Mouse (Mus musculus): Measurements from ENCODE around the gene Pcyox1.
"Not testable (repeated sequence)": the region's sequence is repeated elsewhere in the genome, so short reads cannot be mapped to it uniquely, and the experiment has no call there.

Pcyox1 gene

DNA sequence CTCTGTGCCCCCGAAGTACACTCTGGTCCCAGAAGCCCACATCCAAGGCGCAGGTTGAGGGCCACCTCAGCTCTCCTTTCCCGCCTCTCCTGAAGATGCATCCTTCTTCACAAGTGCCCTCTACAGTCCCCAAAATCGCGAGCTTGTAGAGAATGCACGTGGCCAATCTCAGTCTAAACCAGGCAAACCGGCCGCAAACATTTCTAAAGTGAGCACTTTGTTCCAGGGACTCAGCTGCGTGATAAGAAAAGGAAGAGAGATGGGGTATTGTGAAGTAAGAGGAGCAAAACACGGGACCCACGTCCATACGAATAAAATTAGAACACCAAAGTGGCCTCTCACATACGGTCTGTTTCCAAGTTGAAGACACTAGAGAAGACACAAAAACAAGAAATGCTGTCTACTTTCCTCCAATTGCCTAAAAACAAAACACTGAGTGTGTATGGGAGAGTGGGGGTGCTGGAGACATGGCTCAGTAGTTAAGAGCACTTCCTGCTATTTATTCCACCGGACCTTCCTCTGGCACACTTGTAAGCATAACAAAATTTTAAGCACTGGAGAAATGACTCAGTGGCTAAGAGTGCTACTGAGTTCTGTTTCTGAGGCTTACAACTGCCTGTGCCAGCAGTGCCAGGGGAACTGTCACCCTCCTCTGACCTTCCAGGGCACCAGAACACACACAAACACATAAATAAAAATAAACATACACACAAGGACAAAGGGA lies 465 bp upstream of the Pcyox1 start:
- no peak for DNase-seq (ENCODE audit: low spot score in 2 of 2)

GRCm38 (mm10) chr6:86395969-86396368 lies 985 bp downstream of the Pcyox1 start:
- no peak for DNase-seq (ENCODE audit: low spot score in 2 of 2)

GRCm38 (mm10) chr6:86395021-86395420 lies 1.9 kb downstream of the Pcyox1 start:
- DNase-seq (ENCODE audit: low spot score in 2 of 2) = no peak

- no peak for DNase-seq (ENCODE audit: low spot score in 2 of 2)
Observed at GRCm38 (mm10) chr6:86394078-86394720, 2.8 kb downstream of the Pcyox1 start.

- DNase-seq (ENCODE audit: low spot score in 2 of 2) = no peak
Observed at GRCm38 (mm10) chr6:86393187-86393586, 3.8 kb downstream of the Pcyox1 start.

DNA sequence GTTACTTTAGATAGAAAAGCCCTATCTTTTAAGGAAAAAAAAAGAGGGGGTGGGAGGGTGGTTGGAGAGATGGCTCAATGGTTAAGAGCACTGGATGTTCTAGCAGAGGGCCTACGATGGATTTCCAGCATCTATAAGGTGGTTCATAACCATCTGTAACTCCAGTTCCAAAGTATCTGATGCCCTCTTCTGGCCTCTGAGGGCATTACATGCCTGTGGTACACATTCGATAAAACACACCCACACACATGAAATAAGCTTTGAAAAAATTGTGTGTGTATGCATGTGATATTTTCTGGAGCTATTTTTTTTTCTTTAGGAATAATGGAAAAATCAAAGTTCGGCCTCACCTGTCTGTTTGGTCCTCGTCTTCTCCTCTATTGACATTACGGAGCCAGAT lies 5.6 kb downstream of the Pcyox1 start:
- DNase-seq (ENCODE audit: low spot score in 2 of 2) = no peak

DNA sequence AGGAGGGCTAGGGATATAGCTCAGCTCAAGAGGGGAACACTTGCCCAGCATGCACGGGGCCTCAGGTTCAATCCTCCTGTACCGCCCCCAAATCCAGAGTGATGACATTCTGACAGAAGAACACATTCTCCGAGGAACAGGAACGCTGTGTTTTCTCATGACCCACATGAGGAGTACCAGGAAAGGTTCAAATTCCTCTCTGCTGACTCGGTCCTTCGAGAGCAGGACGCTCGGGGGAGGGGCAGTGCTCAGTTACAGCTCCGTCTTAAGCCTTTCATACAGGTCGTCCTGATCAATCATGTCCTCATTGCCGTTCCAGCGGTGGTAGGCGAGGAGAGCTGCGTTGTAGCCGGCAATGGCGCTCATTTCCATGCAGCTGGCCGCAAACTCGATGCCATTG lies 8.5 kb downstream of the Pcyox1 start:
- no peak for DNase-seq (ENCODE audit: low spot score in 2 of 2)

- no peak for DNase-seq (ENCODE audit: low spot score in 2 of 2)
Observed at GRCm38 (mm10) chr6:86387313-86387712, 9.6 kb downstream of the Pcyox1 start.

DNA sequence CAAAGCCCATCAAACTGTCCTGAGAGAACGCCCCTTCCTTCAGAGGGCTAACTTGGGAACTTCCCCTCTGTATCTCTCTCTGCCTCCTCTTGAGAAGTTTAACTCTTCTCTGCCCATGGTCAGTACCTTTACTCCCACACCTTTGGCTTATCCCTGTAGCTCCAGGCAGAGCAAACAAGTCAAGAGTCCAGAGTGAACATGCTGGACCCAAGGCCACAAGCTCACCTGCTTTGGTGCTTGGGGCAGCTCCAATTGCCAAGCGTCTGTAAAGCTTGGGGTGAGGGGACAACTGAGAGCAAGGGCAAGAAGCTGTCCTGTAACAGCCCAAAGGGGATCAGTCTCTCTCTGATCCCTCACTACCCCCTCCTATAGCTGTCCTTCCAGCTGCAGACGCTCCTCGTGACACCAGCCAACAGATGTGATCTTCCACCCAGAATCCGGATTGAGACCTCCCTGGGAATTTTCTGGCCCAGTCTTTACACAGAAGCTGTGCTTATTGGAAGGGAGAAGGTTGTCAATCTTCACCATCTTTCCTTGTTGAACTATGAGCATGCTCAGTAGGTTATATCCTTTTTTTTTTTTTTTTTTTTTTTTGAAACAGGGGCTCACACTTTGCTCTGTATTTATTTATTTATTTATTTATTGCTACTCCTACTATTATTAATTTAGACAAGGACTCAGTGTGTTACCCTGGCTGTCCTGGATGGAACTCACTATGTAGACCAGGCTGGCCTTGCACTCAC lies 11.4 kb downstream of the Pcyox1 start:
- no peak for DNase-seq (ENCODE audit: low spot score in 2 of 2)

GRCm38 (mm10) chr6:86384692-86385091 lies 12.3 kb downstream of the Pcyox1 start:
- DNase-seq (ENCODE audit: low spot score in 2 of 2) = no peak

DNA sequence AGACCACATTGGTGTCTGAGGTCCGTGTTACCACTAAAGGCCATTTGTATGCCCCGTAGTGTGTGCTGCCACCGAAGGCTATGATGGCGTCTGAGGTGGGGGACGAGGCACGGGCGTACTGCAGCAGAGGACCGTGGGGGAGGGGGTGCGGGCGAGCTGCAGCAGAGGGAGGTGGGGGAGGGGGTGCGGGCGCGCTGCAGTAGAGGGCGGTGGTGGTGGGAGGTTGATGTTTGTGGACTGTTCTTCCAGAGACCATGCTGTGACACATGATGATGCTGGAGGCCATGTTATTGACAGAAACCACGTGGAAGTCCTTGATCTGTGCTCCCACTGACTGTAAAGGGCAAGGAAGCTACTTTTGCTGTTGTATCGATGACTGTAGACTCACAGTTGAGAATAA lies 13.6 kb downstream of the Pcyox1 start:
- no peak for DNase-seq (ENCODE audit: low spot score in 2 of 2)

- DNase-seq (ENCODE audit: low spot score in 2 of 2) = no peak
Observed at GRCm38 (mm10) chr6:86382551-86382950, 14.4 kb downstream of the Pcyox1 start.

- not testable (repeated sequence) for DNase-seq (ENCODE audit: low spot score in 2 of 2)
Observed at GRCm38 (mm10) chr6:86380112-86380511, 16.8 kb downstream of the Pcyox1 start.

DNA sequence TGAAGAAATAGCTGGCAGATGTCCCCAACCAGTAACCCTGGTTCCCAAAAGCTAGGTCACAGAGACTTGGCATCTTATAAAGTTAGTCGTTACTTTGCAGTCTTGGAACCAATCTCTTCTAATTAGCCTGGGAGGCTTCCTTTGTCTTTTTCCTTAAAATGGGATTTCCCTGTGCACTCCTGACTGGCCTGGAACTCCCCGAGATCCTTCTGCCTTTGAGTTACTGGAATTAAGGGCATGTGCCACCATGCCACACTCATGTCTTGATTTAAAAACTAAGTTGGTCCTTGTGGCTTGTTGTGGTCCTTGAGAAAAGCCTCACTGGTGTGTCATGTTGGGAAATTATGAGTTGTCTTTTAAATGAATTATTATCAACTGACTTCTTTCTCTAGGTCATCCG lies 18.6 kb downstream of the Pcyox1 start:
- DNase-seq (ENCODE audit: low spot score in 2 of 2) = no peak

- DNase-seq (ENCODE audit: low spot score in 2 of 2) = no peak
Observed at GRCm38 (mm10) chr6:86373556-86373955, 23.4 kb downstream of the Pcyox1 start.

- no peak for DNase-seq (ENCODE audit: low spot score in 2 of 2)
Observed at GRCm38 (mm10) chr6:86371950-86372516, 24.9 kb downstream of the Pcyox1 start.

DNA sequence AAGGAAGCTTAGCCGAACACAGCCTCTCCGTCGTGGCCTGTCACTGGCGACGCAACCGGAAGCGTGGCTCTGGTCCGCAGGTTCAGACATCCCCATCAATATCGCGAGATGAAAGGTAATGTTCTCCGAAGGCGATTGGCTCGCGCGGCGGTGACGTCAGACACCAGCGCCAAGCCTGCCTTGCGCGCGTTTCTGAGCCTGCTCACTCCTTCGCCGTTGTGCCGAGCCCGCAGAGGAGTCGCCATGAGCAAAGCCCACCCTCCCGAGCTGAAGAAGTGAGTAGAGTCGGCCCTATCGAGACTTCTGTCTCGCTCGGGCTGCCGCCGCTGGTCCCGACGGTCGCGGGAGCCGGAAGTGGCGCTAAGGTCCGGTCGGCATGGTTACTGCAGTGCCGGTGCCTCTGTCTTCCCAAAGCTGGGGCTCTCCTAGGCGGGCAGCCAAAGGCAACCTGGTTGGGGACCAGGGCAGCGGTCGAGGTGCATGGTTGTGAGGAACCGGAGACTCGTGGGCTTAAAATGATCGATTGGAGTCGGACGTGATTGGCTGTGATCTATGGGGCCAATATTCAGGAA lies 25.5 kb downstream of the Pcyox1 start:
- DNase-seq (ENCODE audit: low spot score in 2 of 2) = peak; percentile 94

DNA sequence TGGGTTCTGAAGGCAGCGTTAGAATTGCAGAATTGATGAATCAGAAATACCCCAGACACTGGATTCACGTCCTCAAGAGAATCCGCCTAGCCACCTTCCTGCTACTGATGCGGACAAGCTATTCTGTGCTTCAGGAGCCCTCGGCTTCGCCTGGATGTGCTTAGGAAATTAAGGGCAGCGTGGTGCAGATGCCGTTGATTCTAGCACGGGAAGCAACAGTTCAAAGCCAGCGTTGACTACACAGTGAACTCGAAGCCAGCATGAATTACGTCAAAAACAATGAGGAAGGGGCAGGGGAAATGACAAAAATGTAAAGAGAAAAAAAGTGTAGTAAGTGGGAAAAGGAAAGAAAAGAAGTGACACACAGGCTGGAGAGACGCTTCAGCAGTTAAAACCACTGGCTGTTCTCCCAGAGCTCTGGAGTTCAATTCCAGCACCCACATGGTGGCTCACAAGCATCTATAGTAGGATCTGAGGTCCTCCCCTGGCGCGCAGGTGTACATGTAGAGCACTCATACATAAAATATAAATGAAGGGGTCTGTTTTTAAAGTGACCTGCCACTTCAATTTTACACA lies 26.1 kb downstream of the Pcyox1 start, which contains the start of gene Snrpg:
Gene Snrpg, plus strand, starts transcription at position 541 of the 576 bp plus-strand sequence.
- peak; percentile 6 to 10 for DNase-seq (ENCODE audit: low spot score in 2 of 2)

GRCm38 (mm10) chr6:86370093-86370713 lies 26.8 kb downstream of the Pcyox1 start:
- peak; percentile 7 to 41 for DNase-seq (ENCODE audit: low spot score in 2 of 2)

GRCm38 (mm10) chr6:86368479-86368878 lies 28.5 kb downstream of the Pcyox1 start:
- DNase-seq (ENCODE audit: low spot score in 2 of 2) = no peak

DNA sequence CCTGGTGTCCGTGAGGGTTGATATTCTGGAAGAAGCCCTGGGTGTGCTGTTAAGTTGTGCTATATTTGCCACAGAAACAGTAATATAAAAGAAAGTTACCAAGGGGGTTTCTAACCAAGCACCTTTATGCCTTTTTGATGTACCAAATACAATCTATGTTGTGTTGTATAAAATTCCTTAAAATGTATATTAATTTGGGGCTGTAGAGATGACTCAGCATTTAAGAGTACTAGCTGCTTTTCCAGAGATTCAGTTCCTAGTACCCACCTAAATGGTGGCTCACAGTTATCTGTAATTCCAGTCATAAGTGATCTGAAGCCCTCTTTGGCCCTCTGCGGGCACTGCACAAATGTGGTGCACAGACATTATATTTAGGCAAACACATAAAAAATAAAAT lies 30.1 kb downstream of the Pcyox1 start:
- DNase-seq (ENCODE audit: low spot score in 2 of 2) = no peak
